12 mouse cellular contexts compared by ENCODE assay signal in the genomic region with DNA sequence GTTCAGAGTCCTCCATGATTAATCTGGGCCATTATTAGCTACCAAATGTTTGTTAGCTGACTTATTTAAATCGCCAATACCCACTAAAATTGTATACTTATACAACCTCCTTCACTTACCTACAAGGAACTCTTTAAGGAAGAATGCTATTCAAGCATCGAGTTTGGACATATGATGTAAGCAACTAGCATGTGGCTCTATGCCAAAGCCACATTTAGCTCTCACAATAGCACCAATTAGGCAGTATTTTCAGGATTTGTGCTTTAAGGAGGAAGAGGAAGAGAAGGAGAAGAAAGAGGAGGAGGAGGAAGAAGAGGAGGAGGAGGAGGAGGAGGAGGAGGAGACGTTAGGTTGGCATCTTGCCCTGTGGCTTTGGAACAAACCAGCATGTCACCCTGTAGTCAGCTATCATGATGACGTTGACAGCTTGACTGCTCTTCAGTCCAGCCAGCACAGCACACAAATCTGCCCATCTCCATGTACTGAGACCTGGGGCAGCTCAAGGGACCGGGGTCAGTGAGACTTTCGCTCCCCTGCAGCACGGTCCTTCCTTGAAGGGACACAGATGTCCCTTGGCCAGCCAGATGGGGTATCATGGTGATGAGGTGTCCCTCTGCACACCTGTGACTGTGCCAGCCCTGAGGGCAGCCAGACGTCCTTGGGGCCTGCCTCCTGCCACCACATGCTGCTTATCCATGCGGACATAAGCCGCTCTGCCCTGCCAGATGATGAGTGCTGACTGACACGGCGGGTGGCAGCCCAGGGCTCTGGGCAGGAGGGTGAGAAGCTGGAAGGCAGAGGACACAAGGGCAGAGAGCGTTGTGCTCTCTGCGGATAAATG.
DNase-seq lines count a peak whose midpoint lies in the region; ATAC-seq and TF ChIP-seq lines count a peak whose summit lies in the region.
"Had no signal": no experiment of that assay in that cellular context is flagged by ENCODE, and none has a peak within 500 bp of the region (broad histone marks: within the 10 kb centered on the region; RNA-seq: fewer than 3 reads in every experiment).

No protein-coding gene starts in this region.

- intact Hi-C loops in left cerebral cortex, postnatal 25 days (cut with DNase I): no loop called here

- TF ChIP-seq POLR2A in lung, adult 2 months (IDR thresholded peaks at IDR 0.05; ENCODE audit: borderline replicate concordance, extremely low read depth, low read depth, low read length): no peak

- H3K4me1 ChIP-seq in lung, embryonic 14.5 days (ENCODE audit: insufficient read depth): no peaks in the 10 kb centered on the region
- no peaks in the 10 kb centered on the region for H3K4me1 ChIP-seq in lung, adult 2 months (ENCODE audit: control insufficient read depth, insufficient read depth, low read length)
- H3K4me1 ChIP-seq in forebrain, embryonic 12.5 days: no peaks in the 10 kb centered on the region
- H3K4me1 ChIP-seq in midbrain, postnatal 0 days (ENCODE audit: insufficient read depth, low read length): no peaks in the 10 kb centered on the region
- H3K4me1 ChIP-seq: limb, embryonic 13.5 days; stomach, embryonic 15.5 days had no signal

- peak; percentile 5 for DNase-seq in adrenal gland, postnatal 10 days
- no peak for DNase-seq in adrenal gland, postnatal 36 days
- peak; percentile 41 for DNase-seq in lung, embryonic 14.5 days
- no peak for DNase-seq in lung, adult 2 months
- DNase-seq in midbrain, postnatal 0 days (ENCODE audit: low spot score): peak; percentile 66
- DNase-seq in spleen, postnatal 4 days (ENCODE audit: low spot score in 2 of 2): no peak
- DNase-seq in left cerebral cortex, postnatal 25 days (ENCODE audit: low spot score in 2 of 2): no peak
- DNase-seq: kidney, adult 11 months had no signal

- H3K4me2 ChIP-seq in lung, embryonic 14.5 days: no peak overlapping the region
- H3K4me2 ChIP-seq in forebrain, embryonic 12.5 days: no peak overlapping the region
- H3K4me2 ChIP-seq in midbrain, postnatal 0 days (ENCODE audit: low read depth, low read length, poor library complexity, severe bottlenecking): no peak overlapping the region
- H3K4me2 ChIP-seq: limb, embryonic 13.5 days; stomach, embryonic 15.5 days had no signal

- H3K9ac ChIP-seq in lung, embryonic 14.5 days: no peak overlapping the region
- no peak overlapping the region for H3K9ac ChIP-seq in forebrain, embryonic 12.5 days
- H3K9ac ChIP-seq in midbrain, postnatal 0 days (replicated peaks; ENCODE audit: low read length, poor library complexity, severe bottlenecking): no peak overlapping the region
- H3K9ac ChIP-seq: limb, embryonic 13.5 days; stomach, embryonic 15.5 days had no signal

- WGBS in lung, embryonic 14.5 days: 66% methylated on average over 14 of the region's 14 CpGs
- 70% methylated on average over 14 of the region's 14 CpGs for WGBS in lung, adult 2 months
- WGBS in forebrain, embryonic 12.5 days: 58% methylated on average over 14 of the region's 14 CpGs
- 56% methylated on average over 14 of the region's 14 CpGs for WGBS in midbrain, postnatal 0 days

- no peak for ATAC-seq in lung, embryonic 14.5 days (ENCODE audit: insufficient read depth)
- ATAC-seq in forebrain, embryonic 12.5 days (ENCODE audit: low FRiP score): peak; percentile 73; the same call in 1 of the 2 replicates
- ATAC-seq in midbrain, postnatal 0 days (ENCODE audit: low FRiP score): peak; percentile 58; the same call in 1 of the 2 replicates

- no peak for TF ChIP-seq CTCF in lung, embryonic 14.5 days (IDR thresholded peaks at IDR 0.05; ENCODE audit: low read depth)
- TF ChIP-seq CTCF in lung, adult 2 months (IDR thresholded peaks at IDR 0.05; ENCODE audit: insufficient read depth, low read length): no peak
- TF ChIP-seq CTCF in midbrain, postnatal 0 days (IDR thresholded peaks at IDR 0.05): no peak

- H3K36me3 ChIP-seq in lung, embryonic 14.5 days (ENCODE audit: insufficient read depth): no peaks in the 10 kb centered on the region
- H3K36me3 ChIP-seq in forebrain, embryonic 12.5 days (replicated peaks): no peaks in the 10 kb centered on the region
- H3K36me3 ChIP-seq in midbrain, postnatal 0 days (ENCODE audit: insufficient read depth, low read length): no peaks in the 10 kb centered on the region; the same call in 1 of the 2 replicates
- H3K36me3 ChIP-seq: limb, embryonic 13.5 days; stomach, embryonic 15.5 days had no signal

- H3K9me3 ChIP-seq in lung, embryonic 14.5 days (ENCODE audit: low read depth, low read length): no peaks in the 10 kb centered on the region
- H3K9me3 ChIP-seq in forebrain, embryonic 12.5 days: no peaks in the 10 kb centered on the region
- no peaks in the 10 kb centered on the region for H3K9me3 ChIP-seq in midbrain, postnatal 0 days (ENCODE audit: low read length)
- H3K9me3 ChIP-seq: limb, embryonic 13.5 days; stomach, embryonic 15.5 days had no signal

- H3K27ac ChIP-seq in lung, embryonic 14.5 days (ENCODE audit: low read depth): no peak overlapping the region
- no peak overlapping the region for H3K27ac ChIP-seq in forebrain, embryonic 12.5 days
- H3K27ac ChIP-seq in midbrain, postnatal 0 days (ENCODE audit: low read depth, low read length): no peak overlapping the region
- H3K27ac ChIP-seq: limb, embryonic 13.5 days; macrophage; stomach, embryonic 15.5 days had no signal

- H3K27me3 ChIP-seq in lung, embryonic 14.5 days (ENCODE audit: insufficient read depth, low read length): no peaks in the 10 kb centered on the region
- H3K27me3 ChIP-seq in forebrain, embryonic 12.5 days: no peaks in the 10 kb centered on the region
- H3K27me3 ChIP-seq in midbrain, postnatal 0 days (ENCODE audit: insufficient read depth, low read length): no peaks in the 10 kb centered on the region
- H3K27me3 ChIP-seq: limb, embryonic 13.5 days; stomach, embryonic 15.5 days had no signal

- no peak overlapping the region for H3K4me3 ChIP-seq in lung, embryonic 14.5 days (ENCODE audit: low read depth, low read length)
- H3K4me3 ChIP-seq in lung, adult 2 months (replicated peaks; ENCODE audit: extremely low read depth, low read depth, low read length): no peak overlapping the region
- no peak overlapping the region for H3K4me3 ChIP-seq in forebrain, embryonic 12.5 days (replicated peaks)
- no peak overlapping the region for H3K4me3 ChIP-seq in midbrain, postnatal 0 days (ENCODE audit: low read depth, low read length)
- H3K4me3 ChIP-seq: limb, embryonic 13.5 days; stomach, embryonic 15.5 days had no signal

Comparison
In these comparisons a context has a peak if more than half of its experiments do, and no peak if none do; other contexts are left out.
1. DNase-seq: peak in adrenal gland, postnatal 10 days (single experiment), lung, embryonic 14.5 days (single experiment) and midbrain, postnatal 0 days (single experiment); none in adrenal gland, postnatal 36 days (0 of 2), lung, adult 2 months (single experiment), spleen, postnatal 4 days (0 of 2) and left cerebral cortex, postnatal 25 days (0 of 2).